Mouse (Mus musculus) liver, adult 2 months (tissue): ENCODE data around the gene Gigyf2.

ENCODE experiments used
- CTCF ChIP-seq: fragments of 200-500 bp; IDR thresholded peaks from 2 replicates; pipeline ENCODE4 v1.5.1; 2011; ENCODE audit warnings: low read depth, low read length, control low read depth
- POLR2A ChIP-seq: fragments of 200-500 bp; IDR thresholded peaks from 2 replicates; pipeline ENCODE4 v1.6.1; 2011; ENCODE audit warnings: low read length, control low read depth; ENCODE audit not compliant: insufficient read depth; ENCODE audit errors: extremely low read depth

- TF ChIP-seq CTCF (no peak), POLR2A (no peak)
Observed at GRCm38 (mm10) chr1:87282413-87282788, 44.4 kb upstream of the Gigyf2 start.
